Mouse (Mus musculus): ENCODE measurements at regions not wholly inside any gene's neighbourhood (a gene's known extent, or its start where the extent isn't known, plus 50 kb on each side); places are given as distances from the start of the nearest gene placed in this dataset.

DNA sequence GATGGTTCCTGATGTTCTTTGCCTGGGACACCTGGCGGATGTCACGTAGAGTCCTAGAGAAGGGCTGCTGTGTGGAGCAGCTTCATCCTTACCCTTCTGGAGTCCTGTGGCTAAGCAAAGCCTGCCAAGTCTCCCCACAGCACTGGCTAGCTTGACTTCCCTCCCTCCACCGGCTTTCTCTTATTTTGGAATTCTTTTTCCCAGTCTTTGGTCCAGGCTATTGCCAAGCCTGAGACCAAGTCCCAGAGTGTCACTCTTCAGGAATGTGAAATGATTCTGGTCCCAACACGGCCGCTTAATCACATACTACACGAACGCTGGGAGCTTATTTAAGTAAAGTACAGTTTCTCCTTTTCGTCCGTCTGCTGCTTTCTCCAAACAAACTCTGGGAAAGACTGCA is 146.4 kb downstream of the Fndc1 start:
- DNase-seq, result no peak

DNA sequence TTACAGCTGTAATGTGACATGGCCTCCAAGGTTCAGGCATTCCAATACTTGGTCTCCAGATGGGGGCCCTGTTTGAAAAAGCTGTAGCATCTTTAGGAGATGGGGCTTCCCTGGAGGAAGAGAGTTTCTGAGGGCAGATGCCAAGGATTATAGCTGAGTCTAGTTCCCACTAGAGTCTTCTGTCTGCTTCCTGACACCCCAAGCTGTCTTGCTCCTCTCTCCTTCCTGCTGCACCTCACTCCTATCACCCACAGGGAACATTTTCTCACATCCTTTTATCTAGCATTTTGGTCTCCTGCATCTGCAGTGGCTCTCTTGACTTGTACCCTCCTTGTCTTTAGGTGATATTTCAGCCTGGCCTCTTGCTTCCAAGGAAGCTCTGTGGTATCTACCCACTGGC is 147.3 kb downstream of the Fndc1 start:
- DNase-seq, result no peak

GRCm38 (mm10) chr17:7678898-7679297 is 148.2 kb downstream of the Fndc1 start:
- no peak for DNase-seq

DNA sequence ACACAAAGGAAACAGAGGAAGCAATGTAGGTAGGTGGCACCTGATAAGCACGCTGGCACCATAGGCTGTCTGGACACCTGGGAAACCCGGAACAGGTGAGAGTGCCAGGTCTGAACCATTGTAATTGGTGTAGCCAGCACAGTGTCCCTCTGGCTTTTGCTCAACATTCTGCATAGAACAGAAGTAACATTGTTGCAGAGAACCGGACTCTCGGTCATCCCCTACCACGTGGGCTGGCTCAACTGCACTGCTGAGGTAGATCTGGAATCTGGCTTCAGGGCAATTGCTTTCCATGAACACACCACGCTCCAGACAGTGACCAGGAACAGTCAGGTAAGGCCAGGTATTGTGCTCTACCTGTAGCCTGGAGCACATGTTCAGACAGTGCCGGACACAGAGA is 149.3 kb downstream of the Fndc1 start:
- no peak for DNase-seq

- DNase-seq, result no peak
Observed at GRCm38 (mm10) chr17:7677301-7677700, 149.8 kb downstream of the Fndc1 start.

- DNase-seq, result no peak
Observed at GRCm38 (mm10) chr17:7676776-7677175, 150.3 kb downstream of the Fndc1 start.

GRCm38 (mm10) chr17:7674511-7674910 is 152.6 kb downstream of the Fndc1 start:
- no peak for DNase-seq

DNA sequence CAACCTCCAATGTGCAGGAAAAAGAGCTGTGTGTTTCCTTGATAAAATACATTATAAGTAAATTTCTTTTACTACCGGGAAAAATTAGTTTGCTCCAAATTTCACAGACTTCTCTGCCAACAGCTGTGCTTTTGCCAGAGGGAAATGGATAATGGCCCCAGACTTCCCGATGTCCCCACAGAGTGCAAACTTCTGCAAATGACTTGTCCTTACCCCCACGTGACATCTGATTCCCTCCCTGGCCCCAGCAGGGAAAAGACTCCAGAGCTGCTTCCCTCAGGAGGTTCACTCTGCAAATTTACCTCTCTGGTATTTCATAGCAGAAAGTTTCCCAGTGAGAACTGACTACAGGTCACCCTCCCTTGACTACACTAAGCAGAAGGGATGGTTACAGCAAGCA is 159.3 kb downstream of the Fndc1 start:
- no peak for DNase-seq

- DNase-seq, result no peak
Observed at GRCm38 (mm10) chr17:7666781-7667398, 160.2 kb downstream of the Fndc1 start.

DNA sequence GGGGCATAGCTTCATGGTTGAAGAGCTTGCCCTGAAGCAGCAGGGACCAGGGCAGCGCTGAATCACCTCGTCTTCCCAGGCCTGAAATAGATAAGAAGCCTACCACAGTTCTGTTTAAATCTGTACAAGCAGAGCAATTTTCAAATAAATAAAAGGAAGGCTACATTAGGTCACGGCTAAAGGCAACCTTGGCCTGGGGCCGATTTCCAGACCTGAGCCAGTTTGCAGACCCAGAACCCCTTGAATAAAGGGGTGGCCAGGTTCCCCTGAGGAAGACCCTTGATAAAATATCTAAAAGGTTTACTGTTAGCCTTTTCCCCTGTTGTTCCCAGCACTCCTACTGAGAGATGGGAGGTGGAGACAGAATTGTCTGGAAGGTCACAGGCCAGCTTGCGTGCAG is 160.9 kb downstream of the Fndc1 start:
- no peak for DNase-seq

GRCm38 (mm10) chr17:7665686-7666085 is 161.4 kb downstream of the Fndc1 start:
- DNase-seq, result no peak

- DNase-seq, result no peak
Observed at GRCm38 (mm10) chr17:7663896-7664880, 162.9 kb downstream of the Fndc1 start.

- DNase-seq, result no peak
Observed at GRCm38 (mm10) chr17:7656503-7656902, 170.6 kb downstream of the Fndc1 start.

GRCm38 (mm10) chr17:7655966-7656365 is 171.1 kb downstream of the Fndc1 start:
- DNase-seq, result no peak

GRCm38 (mm10) chr17:7654064-7654564 is 173.0 kb downstream of the Fndc1 start:
- DNase-seq, result no peak

DNA sequence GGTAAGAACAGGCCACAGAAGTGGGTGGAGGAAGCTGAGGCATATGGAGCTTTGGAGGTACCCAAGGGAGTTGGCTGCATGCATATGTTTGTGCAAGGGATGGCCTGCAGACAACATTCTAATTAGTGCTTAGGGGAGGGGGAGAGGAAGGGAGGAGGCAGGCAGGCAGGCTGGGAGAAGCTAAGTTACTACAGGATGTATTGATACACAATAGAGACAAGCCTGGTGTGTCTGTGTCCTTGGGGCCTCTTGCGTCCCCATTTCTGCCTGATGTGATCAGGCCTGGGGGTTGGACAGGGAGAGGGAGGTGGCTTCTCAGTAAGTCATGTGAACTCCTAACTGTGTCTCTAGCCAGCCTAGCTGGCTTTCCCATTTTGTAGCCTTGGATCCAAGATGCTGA is 175.1 kb downstream of the Fndc1 start:
- no peak for DNase-seq

GRCm38 (mm10) chr17:7650417-7650816 is 176.7 kb downstream of the Fndc1 start:
- DNase-seq, result no peak

- no peak for DNase-seq
Observed at GRCm38 (mm10) chr17:7644857-7645481, 182.1 kb downstream of the Fndc1 start.

GRCm38 (mm10) chr17:7643640-7644039 is 183.5 kb downstream of the Fndc1 start:
- no peak for DNase-seq

GRCm38 (mm10) chr17:7642442-7642887 is 184.6 kb downstream of the Fndc1 start:
- peak; percentile 8 for DNase-seq

DNA sequence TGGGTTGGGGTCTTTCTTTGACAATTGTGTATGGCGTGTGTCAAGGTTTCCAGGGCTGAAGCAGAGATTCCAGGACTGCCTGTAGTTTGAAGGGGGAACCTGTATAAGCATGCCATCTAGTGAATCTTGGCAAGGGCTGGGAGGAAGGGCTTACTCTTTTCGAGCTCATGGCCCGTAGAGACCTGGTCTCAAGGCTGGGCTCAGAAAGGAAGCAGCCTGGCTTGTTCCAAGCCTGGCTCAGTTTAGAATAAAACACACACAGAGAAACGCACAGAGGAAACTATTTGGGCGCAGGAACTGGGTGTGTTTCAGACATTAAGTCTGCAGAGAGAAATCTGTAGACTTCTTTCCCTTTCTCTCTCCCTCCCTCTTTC is 192.8 kb downstream of the Fndc1 start:
- no peak for DNase-seq

DNA sequence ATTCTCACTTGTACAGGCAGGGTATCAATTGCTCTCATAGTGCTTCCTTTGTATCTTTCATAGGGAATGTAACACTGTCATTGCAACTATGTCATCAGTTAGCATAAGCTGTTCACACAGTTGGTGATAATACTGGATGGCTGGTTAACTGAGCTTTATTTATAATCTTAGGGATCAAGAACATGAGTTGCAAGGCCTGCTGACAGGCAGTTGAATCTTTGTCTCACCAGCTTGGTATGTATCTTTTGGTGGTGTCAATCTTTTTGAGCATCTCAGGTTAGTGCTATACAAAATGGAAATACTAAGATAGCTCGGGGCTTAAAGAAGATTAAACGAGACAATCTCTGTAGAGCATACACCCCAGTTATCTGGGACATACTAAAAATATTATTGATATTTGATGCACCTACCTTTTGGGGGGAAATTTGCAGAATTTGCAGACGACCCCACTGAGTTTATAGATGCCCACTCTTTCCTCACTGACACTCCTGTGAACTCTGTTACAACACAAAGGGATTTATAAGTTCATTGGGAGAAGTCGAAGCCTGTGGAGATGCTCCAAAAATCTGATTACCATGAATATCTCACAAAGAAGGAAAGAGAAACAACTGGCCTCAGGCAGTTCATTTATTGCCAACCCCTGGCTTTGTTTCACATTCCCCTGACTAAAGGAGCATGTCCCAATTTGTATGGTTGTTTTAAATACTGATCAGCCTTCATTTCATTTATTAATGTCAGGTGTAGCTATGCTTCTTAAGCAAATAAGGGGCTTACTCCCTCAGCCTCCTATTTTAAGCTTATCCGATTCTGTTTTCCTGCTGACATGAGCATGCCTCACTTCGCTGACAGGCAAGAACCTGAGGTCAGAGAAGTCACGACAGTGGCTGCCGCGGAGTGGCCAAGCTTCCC is 193.5 kb downstream of the Fndc1 start:
- DNase-seq, result no peak
